21 mouse cellular contexts compared by ENCODE assay signal in genomic region chr10:40428633-40429032, GRCm38 (mm10).
A peak's percentile ranks its signal among the peaks of the same experiment; 100 is the strongest.
DNase-seq lines count a peak whose midpoint lies in the region; ATAC-seq and TF ChIP-seq lines count a peak whose summit lies in the region.
"Had no signal": no experiment of that assay in that cellular context is flagged by ENCODE, and none has a peak within 500 bp of the region (broad histone marks: within the 10 kb centered on the region; RNA-seq: fewer than 3 reads in every experiment).

No protein-coding gene starts in this region.

- H3K4me1 ChIP-seq in G1E (ENCODE audit: insufficient read depth, low read depth, low read length) = peaks cover 18% of the 10 kb centered on the region
- H3K4me1 ChIP-seq in lung, postnatal 0 days (ENCODE audit: insufficient read depth, low read depth, low read length) = no peaks in the 10 kb centered on the region
- peaks cover 7% of the 10 kb centered on the region for H3K4me1 ChIP-seq in forebrain, embryonic 16.5 days (replicated peaks; ENCODE audit: control insufficient read depth, insufficient read depth, low read length)

- ATAC-seq in G1E (ENCODE audit: extremely low read depth, insufficient number of reproducible peaks, low FRiP score, poor library complexity, severe bottlenecking) = peak; percentile 28; the same call in 1 of the 2 replicates
- ATAC-seq in inflammation-experienced regulatory T-cells, adult 6 months = peak; percentile 55
- ATAC-seq in lung, postnatal 0 days = no peak
- ATAC-seq in forebrain, embryonic 16.5 days = no peak
- ATAC-seq: forebrain, postnatal 0 days had no signal

- H3K27ac ChIP-seq in layer of hippocampus, adult 2 months = peak overlapping the region; percentile 10; the same call in 1 of the 2 replicates
- H3K27ac ChIP-seq in lung, postnatal 0 days (ENCODE audit: low read length) = no peak overlapping the region
- H3K27ac ChIP-seq in forebrain, embryonic 16.5 days (ENCODE audit: low read length) = no peak overlapping the region
- H3K27ac ChIP-seq: embryonic facial prominence, embryonic 12.5 days; forebrain, embryonic 12.5 days; heart, adult 2 months; heart, embryonic 15.5 days; hindbrain, embryonic 10.5 days; hindbrain, embryonic 15.5 days had no signal

- TF ChIP-seq EP300 in lung, postnatal 0 days (IDR thresholded peaks at IDR 0.05) = no peak

- WGBS in lung, postnatal 0 days = 64% methylated on average over 6 of the region's 6 CpGs
- 90% methylated on average over 6 of the region's 6 CpGs for WGBS in forebrain, embryonic 16.5 days

- no peak overlapping the region for H3K4me3 ChIP-seq in layer of hippocampus, adult 2 months
- H3K4me3 ChIP-seq in G1E (ENCODE audit: low read depth, low read length) = no peak overlapping the region
- no peak overlapping the region for H3K4me3 ChIP-seq in lung, postnatal 0 days (ENCODE audit: low read depth, low read length)
- H3K4me3 ChIP-seq in forebrain, embryonic 16.5 days (replicated peaks; ENCODE audit: low read length) = no peak overlapping the region
- H3K4me3 ChIP-seq: embryonic facial prominence, embryonic 12.5 days; forebrain, embryonic 12.5 days; heart, adult 2 months; heart, embryonic 15.5 days; hindbrain, embryonic 10.5 days; hindbrain, embryonic 15.5 days had no signal

- DNase-seq in layer of hippocampus, adult 2 months (ENCODE audit: low spot score in 2 of 2) = no peak
- DNase-seq in layer of hippocampus, postnatal 10 days (ENCODE audit: low spot score in 2 of 2) = no peak
- DNase-seq in G1E (ENCODE audit: low spot score) = no peak
- no peak for DNase-seq in lung, postnatal 0 days (ENCODE audit: low spot score)
- DNase-seq: adrenal gland, postnatal 10 days; cerebellum, adult 11-12 months; cerebellum, adult 9-10 months; cerebellum, postnatal 25 days; forebrain, postnatal 0 days; heart, adult 2 months; heart, postnatal 14 days; kidney, adult 11 months had no signal

- H3K36me3 ChIP-seq in G1E (replicated peaks) = peaks cover 6% of the 10 kb centered on the region
- H3K36me3 ChIP-seq in lung, postnatal 0 days (ENCODE audit: insufficient read depth, low read length) = no peaks in the 10 kb centered on the region
- no peaks in the 10 kb centered on the region for H3K36me3 ChIP-seq in forebrain, embryonic 16.5 days (ENCODE audit: control insufficient read depth, insufficient read depth)
- H3K36me3 ChIP-seq: embryonic facial prominence, embryonic 12.5 days; forebrain, embryonic 12.5 days; heart, embryonic 15.5 days; hindbrain, embryonic 10.5 days; hindbrain, embryonic 15.5 days had no signal

- no peaks in the 10 kb centered on the region for H3K9me3 ChIP-seq in G1E (replicated peaks)
- H3K9me3 ChIP-seq in lung, postnatal 0 days (ENCODE audit: low read length) = no peaks in the 10 kb centered on the region
- no peaks in the 10 kb centered on the region for H3K9me3 ChIP-seq in forebrain, embryonic 16.5 days (ENCODE audit: control insufficient read depth, low read length)
- H3K9me3 ChIP-seq: embryonic facial prominence, embryonic 12.5 days; forebrain, embryonic 12.5 days; heart, embryonic 15.5 days; hindbrain, embryonic 10.5 days; hindbrain, embryonic 15.5 days had no signal

- H3K27me3 ChIP-seq in G1E (ENCODE audit: insufficient read depth, low read length) = no peaks in the 10 kb centered on the region
- no peaks in the 10 kb centered on the region for H3K27me3 ChIP-seq in lung, postnatal 0 days (replicated peaks; ENCODE audit: insufficient read depth, low read length)
- no peaks in the 10 kb centered on the region for H3K27me3 ChIP-seq in forebrain, embryonic 16.5 days (replicated peaks; ENCODE audit: control insufficient read depth, insufficient read depth, low read length)
- H3K27me3 ChIP-seq: CH12.LX; embryonic facial prominence, embryonic 12.5 days; forebrain, embryonic 12.5 days; heart, embryonic 15.5 days; hindbrain, embryonic 15.5 days had no signal

- H3K4me2 ChIP-seq in lung, postnatal 0 days (replicated peaks; ENCODE audit: low read depth, low read length) = no peak overlapping the region
- no peak overlapping the region for H3K4me2 ChIP-seq in forebrain, embryonic 16.5 days (ENCODE audit: low read length)
- H3K4me2 ChIP-seq: embryonic facial prominence, embryonic 12.5 days; forebrain, embryonic 12.5 days; heart, embryonic 11.5 days; heart, embryonic 15.5 days; hindbrain, embryonic 15.5 days had no signal

- H3K9ac ChIP-seq in lung, postnatal 0 days (replicated peaks; ENCODE audit: low read depth) = no peak overlapping the region
- no peak overlapping the region for H3K9ac ChIP-seq in forebrain, embryonic 16.5 days (replicated peaks; ENCODE audit: low read depth, low read length)
- H3K9ac ChIP-seq: embryonic facial prominence, embryonic 12.5 days; forebrain, embryonic 12.5 days; forebrain, postnatal 0 days; heart, embryonic 15.5 days; hindbrain, embryonic 15.5 days had no signal

- TF ChIP-seq CTCF in layer of hippocampus, adult 2 months (conservative IDR thresholded peaks at IDR 0.05) = no peak
- no peak for TF ChIP-seq CTCF in G1E (IDR thresholded peaks at IDR 0.05; ENCODE audit: low read depth, low read length)
- no peak for TF ChIP-seq CTCF in lung, postnatal 0 days (IDR thresholded peaks at IDR 0.05)

Comparison
In these comparisons a context has a peak if more than half of its experiments do, and no peak if none do; other contexts are left out.
1. ATAC-seq: peak in G1E (single experiment) and inflammation-experienced regulatory T-cells, adult 6 months (single experiment); none in lung, postnatal 0 days (single experiment) and forebrain, embryonic 16.5 days (single experiment).